Mouse (Mus musculus): ENCODE data around the gene Inpp5d. TPM values are rescaled to one million over a fixed set of nuclear protein-coding genes. Genes with fewer than 3 reads are reported as not detected.

Gene Inpp5d
- polyA plus RNA-seq, 1 experiment from 2014 or later, result 2.8 TPM

- DNase-seq (ENCODE audit: low spot score), result no peak
- 68% methylated on average over 2 of the region's 2 CpGs for WGBS
- H3K27ac ChIP-seq (replicated peaks), result no peak overlapping the region
- H3K4me2 ChIP-seq (replicated peaks; ENCODE audit: low read depth), result no peak overlapping the region
- H3K4me3 ChIP-seq (ENCODE audit: low read depth, low read length), result no peak overlapping the region
- no peak for ATAC-seq (ENCODE audit: low FRiP score, low TSS enrichment)
- TF ChIP-seq EP300 (optimal IDR thresholded peaks at IDR 0.05), result no peak
- TF ChIP-seq CTCF (IDR thresholded peaks at IDR 0.05; ENCODE audit: low read depth), result no peak
- H3K9ac ChIP-seq (ENCODE audit: low read length), result no peak overlapping the region
- H3K27me3 ChIP-seq (ENCODE audit: control insufficient read depth, insufficient read depth, low read length), result no peaks in the 10 kb centered on the region
- no peaks in the 10 kb centered on the region for H3K9me3 ChIP-seq (ENCODE audit: control insufficient read depth, low read length)
- no peaks in the 10 kb centered on the region for H3K36me3 ChIP-seq (ENCODE audit: control insufficient read depth, insufficient read depth, low read length)
- no peaks in the 10 kb centered on the region for H3K4me1 ChIP-seq (replicated peaks; ENCODE audit: control insufficient read depth, insufficient read depth)
These were observed 18.3 kb upstream of the Inpp5d start for GRCm38 (mm10) chr1:87601801-87602200.

- H3K36me3 ChIP-seq (ENCODE audit: control insufficient read depth, insufficient read depth, low read length), result no peaks in the 10 kb centered on the region
- DNase-seq (ENCODE audit: low spot score), result no peak
- H3K4me1 ChIP-seq (replicated peaks; ENCODE audit: control insufficient read depth, insufficient read depth), result no peaks in the 10 kb centered on the region
- H3K4me3 ChIP-seq (ENCODE audit: low read depth, low read length), result no peak overlapping the region
- WGBS, result 82% methylated on average over 5 of the region's 5 CpGs
- no peaks in the 10 kb centered on the region for H3K27me3 ChIP-seq (ENCODE audit: control insufficient read depth, insufficient read depth, low read length)
- TF ChIP-seq EP300 (optimal IDR thresholded peaks at IDR 0.05) (no peak), CTCF (IDR thresholded peaks at IDR 0.05; ENCODE audit: low read depth) (no peak)
- H3K9ac ChIP-seq (ENCODE audit: low read length), result no peak overlapping the region
- H3K4me2 ChIP-seq (replicated peaks; ENCODE audit: low read depth), result no peak overlapping the region
- no peak overlapping the region for H3K27ac ChIP-seq (replicated peaks)
- no peaks in the 10 kb centered on the region for H3K9me3 ChIP-seq (ENCODE audit: control insufficient read depth, low read length)
- ATAC-seq (ENCODE audit: low FRiP score, low TSS enrichment), result no peak
These were observed 16.7 kb upstream of the Inpp5d start for GRCm38 (mm10) chr1:87603389-87603788.

- Histone ChIP-seq H3K4me3 (ENCODE audit: low read depth, low read length) (no peak overlapping the region), H3K27me3 (ENCODE audit: control insufficient read depth, insufficient read depth, low read length) (no peaks in the 10 kb centered on the region), H3K27ac (replicated peaks) (no peak overlapping the region), H3K36me3 (ENCODE audit: control insufficient read depth, insufficient read depth, low read length) (no peaks in the 10 kb centered on the region), H3K4me2 (replicated peaks; ENCODE audit: low read depth) (no peak overlapping the region), H3K9me3 (ENCODE audit: control insufficient read depth, low read length) (no peaks in the 10 kb centered on the region), H3K9ac (ENCODE audit: low read length) (no peak overlapping the region), H3K4me1 (replicated peaks; ENCODE audit: control insufficient read depth, insufficient read depth) (no peaks in the 10 kb centered on the region)
- 83% methylated on average over 2 of the region's 2 CpGs for WGBS
- no peak for ATAC-seq (ENCODE audit: low FRiP score, low TSS enrichment)
- no peak for TF ChIP-seq EP300 (optimal IDR thresholded peaks at IDR 0.05)
- no peak for DNase-seq (ENCODE audit: low spot score)
These were observed 14.8 kb upstream of the Inpp5d start for GRCm38 (mm10) chr1:87605296-87605695.

- H3K9ac ChIP-seq (ENCODE audit: low read length), result no peak overlapping the region
- H3K4me3 ChIP-seq (ENCODE audit: low read depth, low read length), result no peak overlapping the region
- H3K9me3 ChIP-seq (ENCODE audit: control insufficient read depth, low read length), result no peaks in the 10 kb centered on the region
- no peak overlapping the region for H3K27ac ChIP-seq (replicated peaks)
- no peaks in the 10 kb centered on the region for H3K36me3 ChIP-seq (ENCODE audit: control insufficient read depth, insufficient read depth, low read length)
- peak; percentile 29 for DNase-seq (ENCODE audit: low spot score)
- H3K4me2 ChIP-seq (replicated peaks; ENCODE audit: low read depth), result no peak overlapping the region
- TF ChIP-seq CTCF (IDR thresholded peaks at IDR 0.05; ENCODE audit: low read depth), result no peak
- TF ChIP-seq EP300 (optimal IDR thresholded peaks at IDR 0.05), result no peak
- H3K4me1 ChIP-seq (replicated peaks; ENCODE audit: control insufficient read depth, insufficient read depth), result no peaks in the 10 kb centered on the region
- WGBS, result 70% methylated on average over 21 of the region's 21 CpGs
- no peaks in the 10 kb centered on the region for H3K27me3 ChIP-seq (ENCODE audit: control insufficient read depth, insufficient read depth, low read length)
- no peak for ATAC-seq (ENCODE audit: low FRiP score, low TSS enrichment)
These were observed 12.6 kb upstream of the Inpp5d start for GRCm38 (mm10) chr1:87607385-87608091.

GRCm38 (mm10) chr1:87608416-87609046, 11.6 kb upstream of the Inpp5d start:
- 0 out of 2 replicates have a peak, but pooled peaks have one; percentile 60 for ATAC-seq (ENCODE audit: low FRiP score, low TSS enrichment)
- H3K4me1 ChIP-seq (replicated peaks; ENCODE audit: control insufficient read depth, insufficient read depth), result no peaks in the 10 kb centered on the region
- H3K9me3 ChIP-seq (ENCODE audit: control insufficient read depth, low read length), result no peaks in the 10 kb centered on the region
- DNase-seq (ENCODE audit: low spot score), result peak; percentile 72
- no peak overlapping the region for H3K4me3 ChIP-seq (ENCODE audit: low read depth, low read length)
- H3K4me2 ChIP-seq (replicated peaks; ENCODE audit: low read depth), result no peak overlapping the region
- H3K27ac ChIP-seq (replicated peaks), result no peak overlapping the region
- no peaks in the 10 kb centered on the region for H3K27me3 ChIP-seq (ENCODE audit: control insufficient read depth, insufficient read depth, low read length)
- WGBS, result 38% methylated on average over 7 of the region's 7 CpGs
- TF ChIP-seq EP300 (optimal IDR thresholded peaks at IDR 0.05) (no peak), CTCF (IDR thresholded peaks at IDR 0.05; ENCODE audit: low read depth) (peak; percentile 83)
- H3K9ac ChIP-seq (ENCODE audit: low read length), result no peak overlapping the region
- H3K36me3 ChIP-seq (ENCODE audit: control insufficient read depth, insufficient read depth, low read length), result no peaks in the 10 kb centered on the region
